Mouse (Mus musculus) macrophage (primary cell): ENCODE results near the gene Fkbp10. TPM values are rescaled to one million over a fixed set of nuclear protein-coding genes. Genes with fewer than 3 reads are reported as not detected.

Experiments
- H3K27ac ChIP-seq: fragments of 350-480 bp; formaldehyde crosslinking; 2 replicates; pipeline ENCODE4 v1.9.0; 2021
- H3K36me3 ChIP-seq: fragments of 350-480 bp; formaldehyde crosslinking; 2 replicates; pipeline ENCODE4 v1.9.0; 2021; ENCODE audit errors: inconsistent target
- H3K4me3 ChIP-seq: fragments of 350-480 bp; formaldehyde crosslinking; 2 replicates; pipeline ENCODE4 v1.9.0; 2021; ENCODE audit errors: inconsistent target
- H3K79me2 ChIP-seq: fragments of 350-480 bp; formaldehyde crosslinking; 2 replicates; pipeline ENCODE4 v1.9.0; 2021; ENCODE audit errors: inconsistent target
- WGBS: methylation state at CpG from one replicate; pipeline ENCODE4 v1.1.7; 2026; ENCODE audit warnings: inconsistent platforms; ENCODE audit not compliant: missing documents; 5-methylcytosine and 5-hydroxymethylcytosine counted together
- polyA plus RNA-seq: library from polyadenylated mRNA; stranded (reverse); fragments of 250-400 nt; gene quantifications from 3 replicates; pipeline ENCODE4 v1.2.4, GENCODE M21; 2018; ENCODE audit warnings: inconsistent platforms

Fkbp10 gene
- polyA plus RNA-seq, 1 experiment from 2014 or later: not detected

DNA sequence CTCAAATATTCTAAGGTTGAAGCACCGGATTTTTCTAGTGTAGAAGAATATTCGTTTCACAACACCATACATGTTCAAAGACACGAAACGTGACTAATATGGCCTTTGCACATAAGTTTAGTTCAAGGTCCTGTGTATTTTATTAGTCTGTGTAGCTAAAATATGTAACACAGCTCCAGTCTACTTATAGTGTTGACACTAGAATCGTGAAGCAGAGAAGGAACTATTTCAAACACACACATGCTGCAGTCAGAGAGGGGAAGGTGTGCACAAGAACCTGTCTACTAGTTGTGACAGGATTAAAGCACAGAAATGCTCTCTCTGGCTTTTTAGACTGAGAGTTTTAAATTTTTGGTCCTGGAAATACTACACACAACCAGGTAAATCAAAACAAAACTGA is 42.2 kb downstream of the Fkbp10 start:
- Histone ChIP-seq H3K4me3 (no peak overlapping the region), H3K79me2 (peaks cover 44% of the 10 kb centered on the region), H3K36me3 (peaks cover 15% of the 10 kb centered on the region; the same call in 1 of the 2 replicates), H3K27ac (no peak overlapping the region)
- WGBS: 89% methylated on average over 5 of the region's 5 CpGs

DNA sequence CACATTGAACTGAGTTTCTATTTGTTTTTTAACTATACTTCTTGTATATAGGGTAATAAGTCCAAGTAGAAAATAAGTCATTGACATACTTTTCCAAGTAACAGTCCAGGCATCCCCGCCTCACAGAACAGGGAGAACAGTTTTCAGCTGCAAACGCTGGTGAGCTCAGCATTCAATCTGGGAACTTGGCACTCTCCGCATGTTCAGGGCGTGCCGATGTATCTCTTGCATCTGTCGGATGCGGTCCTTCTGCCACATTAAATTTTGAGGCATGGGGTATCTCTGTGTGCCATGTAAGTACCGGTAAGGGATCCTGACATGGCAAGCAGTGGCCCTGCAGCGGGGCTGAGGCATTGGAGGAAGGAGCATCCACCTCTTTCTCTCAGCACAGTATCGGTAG is 47.2 kb downstream of the Fkbp10 start:
- 89% methylated on average over 10 of the region's 10 CpGs for WGBS

DNA sequence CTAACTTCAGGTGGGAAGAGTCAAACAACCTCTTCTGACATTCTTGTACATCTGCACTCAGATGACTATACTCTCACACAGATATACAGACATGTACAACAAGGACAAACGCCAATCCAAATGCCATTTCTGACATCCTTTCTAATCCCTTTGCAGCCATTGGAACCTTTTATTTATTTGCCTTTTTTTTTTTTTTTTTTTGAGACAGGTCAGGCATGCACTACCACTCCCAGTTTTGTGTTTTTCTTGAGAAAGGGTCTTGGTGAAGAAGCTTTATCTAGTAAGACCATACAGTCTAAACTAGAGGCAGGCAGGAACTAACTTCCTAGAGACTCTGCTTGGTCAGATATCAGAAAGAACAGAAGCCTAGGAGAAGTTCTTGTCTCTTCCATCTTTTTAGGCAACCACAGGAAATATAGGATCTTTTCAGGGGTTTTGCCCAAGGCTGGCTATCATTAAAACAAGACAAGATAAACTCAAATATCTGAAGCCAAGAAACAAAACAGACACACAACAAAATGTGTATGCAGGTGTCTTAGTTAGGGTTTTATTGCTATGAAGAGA is 49.8 kb downstream of the Fkbp10 start:
- peaks cover 20% of the 10 kb centered on the region; the same call in 1 of the 2 replicates for H3K36me3 ChIP-seq
- no peak overlapping the region for H3K27ac ChIP-seq

More for the DNA sequence above, 47.2 kb downstream of the Fkbp10 start:
- no peak overlapping the region for H3K4me3 ChIP-seq
- H3K79me2 ChIP-seq: peaks cover 93% of the 10 kb centered on the region
- peaks cover 23% of the 10 kb centered on the region; the same call in 1 of the 2 replicates for H3K36me3 ChIP-seq
- no peak overlapping the region for H3K27ac ChIP-seq

DNA sequence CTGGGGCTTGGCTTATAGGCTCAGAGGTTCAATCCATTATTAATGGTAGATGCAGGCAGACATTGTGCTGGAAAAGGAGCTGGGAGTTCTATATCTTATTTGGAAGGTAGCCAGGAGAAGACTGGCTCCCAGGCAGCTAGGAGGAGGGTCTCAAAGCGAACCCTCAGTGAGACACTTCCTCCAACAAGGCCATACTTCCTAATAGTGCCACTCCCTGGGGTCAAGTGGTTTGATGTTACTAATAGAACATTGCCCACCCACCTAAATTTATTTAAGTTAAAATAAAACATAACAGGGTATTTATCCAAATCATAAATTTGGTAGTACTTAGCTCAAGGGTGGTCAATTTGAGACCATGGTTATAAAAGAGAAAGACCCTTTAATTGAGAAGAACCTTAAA is 50.3 kb downstream of the Fkbp10 start:
- 82% methylated on average over 1 of the region's 1 CpGs for WGBS
- no peak overlapping the region for H3K4me3 ChIP-seq
- peaks cover 15% of the 10 kb centered on the region; the same call in 1 of the 2 replicates for H3K36me3 ChIP-seq
- H3K27ac ChIP-seq: no peak overlapping the region
- peaks cover 98% of the 10 kb centered on the region for H3K79me2 ChIP-seq

More for the DNA sequence above, 49.8 kb downstream of the Fkbp10 start:
- Histone ChIP-seq H3K79me2 (peaks cover 97% of the 10 kb centered on the region), H3K4me3 (no peak overlapping the region)
- 92% methylated on average over 1 of the region's 1 CpGs for WGBS

DNA sequence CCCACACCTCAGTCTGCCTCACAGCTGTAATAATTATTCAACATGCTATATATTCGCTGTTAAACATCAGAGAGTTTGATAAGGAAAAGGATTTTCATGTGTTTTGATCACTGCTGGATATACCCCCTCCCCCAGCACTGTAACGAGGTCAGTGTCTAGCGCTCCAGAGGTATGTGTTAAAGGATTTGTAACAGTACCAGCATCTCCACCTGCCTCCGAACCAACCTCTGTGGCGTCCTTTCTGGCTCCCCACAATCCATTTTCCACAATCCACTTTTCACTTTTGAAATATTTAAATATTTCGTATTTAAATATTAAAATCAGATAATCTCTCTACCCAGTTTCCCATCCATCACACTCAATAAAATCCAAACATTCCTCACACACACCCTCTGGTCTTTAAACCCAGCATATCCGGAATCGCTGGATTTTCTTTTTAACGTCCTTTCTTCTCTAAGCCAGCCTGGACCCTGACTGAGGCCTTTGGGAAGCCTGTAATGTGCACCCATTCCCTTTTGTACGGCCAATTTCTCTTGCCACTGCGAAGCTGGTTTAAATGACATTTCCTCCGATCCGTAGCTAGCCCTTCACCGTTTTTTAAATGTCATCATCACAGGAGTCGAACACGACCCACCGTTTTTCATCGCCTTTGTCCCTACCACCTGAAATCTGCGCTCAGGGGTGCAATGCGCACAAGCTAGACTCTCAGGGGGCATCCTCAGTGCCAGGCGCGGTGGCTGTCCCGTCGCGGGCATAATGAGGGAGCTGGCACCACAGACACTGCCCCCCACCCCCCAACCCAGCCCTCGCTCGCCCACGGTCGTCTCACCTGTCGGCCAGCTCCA is 56.1 kb downstream of the Fkbp10 start:
- 14% methylated on average over 30 of the region's 30 CpGs for WGBS
- Histone ChIP-seq H3K27ac (no peak overlapping the region), H3K4me3 (peak overlapping the region; percentile 44), H3K79me2 (peaks cover 58% of the 10 kb centered on the region), H3K36me3 (no peaks in the 10 kb centered on the region)

DNA sequence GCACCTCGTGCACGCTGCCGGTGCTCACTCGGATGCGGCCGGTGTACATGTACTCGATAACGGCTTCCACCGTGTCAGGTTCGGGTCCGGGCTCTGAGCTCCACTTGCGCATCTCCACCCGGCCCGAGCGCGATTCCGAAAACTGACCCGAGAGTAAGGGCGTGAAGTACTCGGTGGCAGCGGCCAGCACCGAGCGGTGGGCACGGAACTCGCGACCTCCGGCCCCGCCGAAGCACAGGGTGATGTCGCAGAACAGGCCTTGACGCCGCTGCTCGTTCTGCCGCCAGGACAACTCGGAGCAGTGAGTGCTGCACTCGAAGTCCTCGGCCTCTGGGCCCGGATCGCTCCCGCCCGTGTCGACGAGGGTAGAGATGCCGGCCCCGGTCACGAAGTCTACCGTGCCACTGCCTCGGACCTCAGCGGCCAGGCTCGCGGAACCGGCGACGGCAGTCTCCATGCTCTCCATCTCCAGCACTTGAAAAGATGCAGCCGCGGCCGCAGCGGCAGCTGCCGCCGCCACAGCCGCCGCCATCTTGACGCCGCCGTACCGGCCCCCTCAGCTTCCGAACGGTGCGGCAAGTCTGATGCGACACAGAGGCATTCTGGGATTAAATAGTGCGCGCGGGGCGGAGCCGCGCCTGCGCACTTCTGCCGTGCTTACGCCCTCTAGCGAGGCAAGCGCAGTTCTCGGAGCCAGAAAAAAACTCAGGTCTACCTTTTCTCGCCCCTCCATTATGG is 56.9 kb downstream of the Fkbp10 start, which contains the start of gene Klhl11:
Gene Klhl11 (minus strand): TSS at position 545 of the 738 bp plus-strand sequence.
- no peak within 1 kb of the TSS for H3K27ac ChIP-seq
- 1% methylated on average over 83 of the region's 83 CpGs for WGBS
- no peaks in the 10 kb centered on the region for H3K36me3 ChIP-seq
- peaks cover 50% of the 10 kb centered on the region for H3K79me2 ChIP-seq
- H3K4me3 ChIP-seq: peak within 1 kb of the TSS; percentile 44

DNA sequence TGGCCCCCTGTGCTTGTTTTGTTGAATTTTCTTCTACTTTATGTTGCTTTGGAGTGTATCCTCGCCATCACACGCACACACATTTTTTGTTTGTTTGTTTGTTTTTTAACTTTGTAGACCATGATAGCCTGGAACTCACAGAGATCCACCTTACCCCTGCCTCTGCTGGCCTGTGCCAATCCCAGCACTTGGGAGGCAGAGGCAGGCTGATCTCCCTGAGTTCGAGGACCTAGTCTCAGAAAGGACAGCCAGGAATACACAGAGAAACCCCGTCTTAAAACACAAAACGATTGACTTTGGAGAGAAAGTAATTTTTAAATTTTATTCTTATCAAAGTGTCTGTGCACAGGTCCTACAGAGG is 57.4 kb downstream of the Fkbp10 start:
- H3K79me2 ChIP-seq: peaks cover 44% of the 10 kb centered on the region
- peak overlapping the region; percentile 6; the same call in 1 of the 2 replicates for H3K4me3 ChIP-seq
- no peaks in the 10 kb centered on the region; the same call in 1 of the 2 replicates for H3K36me3 ChIP-seq
- H3K27ac ChIP-seq: no peak overlapping the region
- 46% methylated on average over 5 of the region's 5 CpGs for WGBS

Other genes starting within 250 kb of the Fkbp10 start
- gene Krt9, start 222.5 kb upstream of the Fkbp10 start, polyA plus RNA-seq: not detected in 3 replicates
- gene Krt14, start 208.1 kb upstream of the Fkbp10 start, polyA plus RNA-seq: not detected in 3 replicates
- gene Krt16, start 166.8 kb upstream of the Fkbp10 start, polyA plus RNA-seq: not detected in 3 replicates
- not detected in 3 replicates for gene Krt17, start 154.7 kb upstream of the Fkbp10 start, polyA plus RNA-seq
- gene Krt42, start 145.8 kb upstream of the Fkbp10 start, polyA plus RNA-seq: not detected in 3 replicates
- gene Eif1, start 95.8 kb upstream of the Fkbp10 start, polyA plus RNA-seq: 204 to 466 TPM (median 355 TPM) in 3 replicates
- not detected in 3 replicates for gene Gast, start 81.3 kb upstream of the Fkbp10 start, polyA plus RNA-seq
- gene Hap1, start 59.6 kb upstream of the Fkbp10 start, polyA plus RNA-seq: 0.36 to 0.81 TPM in 2 of 3 replicates, not detected in the other
- 2.6 to 3.1 TPM (median 2.9 TPM) in 3 replicates for gene Jup, start 17.9 kb upstream of the Fkbp10 start, polyA plus RNA-seq
- 0.10 TPM in 1 of 3 replicates, not detected in the others for gene P3h4, start 861 bp upstream of the Fkbp10 start, polyA plus RNA-seq
- 10.7 to 17.3 TPM (median 13.4 TPM) in 3 replicates for gene Nt5c3b, start 26.1 kb downstream of the Fkbp10 start, polyA plus RNA-seq
- 0.07 TPM in 1 of 3 replicates, not detected in the others for gene Klhl10, start 26.2 kb downstream of the Fkbp10 start, polyA plus RNA-seq
- gene Klhl11, start 57.0 kb downstream of the Fkbp10 start, polyA plus RNA-seq: 2.1 to 4.8 TPM (median 4.6 TPM) in 3 replicates
- gene Acly, start 112.3 kb downstream of the Fkbp10 start, polyA plus RNA-seq: 70.4 to 111 TPM (median 89.5 TPM) in 3 replicates
- gene Ttc25, start 129.9 kb downstream of the Fkbp10 start, polyA plus RNA-seq: 0.11 to 0.12 TPM in 2 of 3 replicates, not detected in the other
- 26.5 to 58.0 TPM (median 47.3 TPM) in 3 replicates for gene Cnp, start 159.2 kb downstream of the Fkbp10 start, polyA plus RNA-seq
- 44.7 to 60.7 TPM (median 47.9 TPM) in 3 replicates for gene Nkiras2, start 203.5 kb downstream of the Fkbp10 start, polyA plus RNA-seq
- 134 to 172 TPM (median 137 TPM) in 3 replicates for gene Dnajc7, start 204.5 kb downstream of the Fkbp10 start, polyA plus RNA-seq